Comparison of ENCODE assay signal across 16 mouse cellular contexts in genomic region chr11:44854496-44854895, GRCm38 (mm10).
DNase-seq lines count a peak whose midpoint lies in the region; ATAC-seq lines count a peak whose summit lies in the region.
"Had no signal": no experiment of that assay in that cellular context is flagged by ENCODE, and none has a peak within 500 bp of the region (broad histone marks: within the 10 kb centered on the region; RNA-seq: fewer than 3 reads in every experiment).

No protein-coding gene starts in this region.

- no peak overlapping the region for H3K9ac ChIP-seq in heart, embryonic 13.5 days
- no peak overlapping the region for H3K9ac ChIP-seq in heart, embryonic 11.5 days (ENCODE audit: low read depth, low read length)
- H3K9ac ChIP-seq in forebrain, embryonic 11.5 days (ENCODE audit: low read length), result no peak overlapping the region
- H3K9ac ChIP-seq: embryonic facial prominence, embryonic 12.5 days; hindbrain, embryonic 12.5 days; limb, embryonic 13.5 days; midbrain, embryonic 13.5 days had no signal

- H3K4me3 ChIP-seq in heart, embryonic 13.5 days, result no peak overlapping the region
- H3K4me3 ChIP-seq in heart, embryonic 11.5 days (ENCODE audit: low read depth, low read length), result no peak overlapping the region
- no peak overlapping the region for H3K4me3 ChIP-seq in brown adipose tissue, adult 24 weeks (ENCODE audit: insufficient read depth, low read depth, low read length)
- no peak overlapping the region for H3K4me3 ChIP-seq in forebrain, embryonic 11.5 days (ENCODE audit: low read depth, low read length)
- H3K4me3 ChIP-seq: embryonic facial prominence, embryonic 12.5 days; forebrain, embryonic 10.5 days; hindbrain, embryonic 12.5 days; layer of hippocampus, adult 2 months; limb, embryonic 13.5 days; midbrain, embryonic 13.5 days had no signal

- peaks cover 23% of the 10 kb centered on the region for H3K4me1 ChIP-seq in heart, embryonic 13.5 days
- no peaks in the 10 kb centered on the region for H3K4me1 ChIP-seq in heart, embryonic 11.5 days (ENCODE audit: control insufficient read depth, insufficient read depth, low read length)
- H3K4me1 ChIP-seq in brown adipose tissue, adult 24 weeks (ENCODE audit: control insufficient read depth, insufficient read depth, insufficient read length, low read length), result peaks cover 18% of the 10 kb centered on the region; the same call in 1 of the 2 replicates
- H3K4me1 ChIP-seq in forebrain, embryonic 11.5 days (replicated peaks; ENCODE audit: control insufficient read depth, insufficient read depth, low read length), result no peaks in the 10 kb centered on the region
- H3K4me1 ChIP-seq: embryonic facial prominence, embryonic 12.5 days; forebrain, embryonic 10.5 days; hindbrain, embryonic 12.5 days had no signal

- H3K27me3 ChIP-seq in heart, embryonic 13.5 days (replicated peaks), result no peaks in the 10 kb centered on the region
- no peaks in the 10 kb centered on the region for H3K27me3 ChIP-seq in heart, embryonic 11.5 days (ENCODE audit: control insufficient read depth, insufficient read depth, low read length)
- H3K27me3 ChIP-seq in forebrain, embryonic 11.5 days (ENCODE audit: control insufficient read depth, insufficient read depth, low read length), result no peaks in the 10 kb centered on the region
- H3K27me3 ChIP-seq: embryonic facial prominence, embryonic 12.5 days; hindbrain, embryonic 12.5 days; limb, embryonic 13.5 days; midbrain, embryonic 13.5 days had no signal

- intact Hi-C loops in left cerebral cortex, postnatal 10 days (cut with DNase I), result no loop called here

- 0 out of 2 replicates have a peak overlapping the region, but pooled peaks have one; percentile 12 for H3K4me2 ChIP-seq in heart, embryonic 13.5 days
- no peak overlapping the region for H3K4me2 ChIP-seq in heart, embryonic 11.5 days
- H3K4me2 ChIP-seq in forebrain, embryonic 11.5 days (ENCODE audit: low read depth, low read length, severe bottlenecking), result no peak overlapping the region
- H3K4me2 ChIP-seq: embryonic facial prominence, embryonic 12.5 days; hindbrain, embryonic 12.5 days; limb, embryonic 13.5 days; midbrain, embryonic 13.5 days had no signal

- ATAC-seq in heart, embryonic 13.5 days (ENCODE audit: extremely low read depth, insufficient number of reproducible peaks, low FRiP score, low TSS enrichment), result no peak
- no peak for ATAC-seq in heart, embryonic 11.5 days (replicated peaks; ENCODE audit: insufficient number of reproducible peaks, low FRiP score, low TSS enrichment)
- no peak for ATAC-seq in forebrain, embryonic 11.5 days (replicated peaks; ENCODE audit: low FRiP score)
- no peak for ATAC-seq in megakaryocyte progenitor cell, adult 5-6 weeks (replicated peaks; ENCODE audit: poor library complexity)
- ATAC-seq: activated CD4-positive, CD25-positive, alpha-beta regulatory T cell, adult 4 months; midbrain, embryonic 13.5 days had no signal

- H3K27ac ChIP-seq in heart, embryonic 13.5 days (replicated peaks), result 0 out of 2 replicates have a peak overlapping the region, but pooled peaks have one; percentile 49
- no peak overlapping the region for H3K27ac ChIP-seq in heart, embryonic 11.5 days (ENCODE audit: low read depth, low read length)
- H3K27ac ChIP-seq in brown adipose tissue, adult 24 weeks (replicated peaks; ENCODE audit: low read depth, low read length), result peak overlapping the region; percentile 89
- H3K27ac ChIP-seq in forebrain, embryonic 11.5 days (ENCODE audit: low read depth, low read length), result no peak overlapping the region
- H3K27ac ChIP-seq: embryonic facial prominence, embryonic 12.5 days; forebrain, embryonic 10.5 days; hindbrain, embryonic 12.5 days; layer of hippocampus, adult 2 months; limb, embryonic 13.5 days; midbrain, embryonic 13.5 days had no signal

- WGBS in heart, embryonic 13.5 days, result 33% methylated on average over 7 of the region's 7 CpGs
- WGBS in heart, embryonic 11.5 days (ENCODE audit: insufficient replicate concordance), result 63% methylated on average over 7 of the region's 7 CpGs
- 94% methylated on average over 7 of the region's 7 CpGs for WGBS in forebrain, embryonic 11.5 days

- no peaks in the 10 kb centered on the region for H3K9me3 ChIP-seq in heart, embryonic 13.5 days
- H3K9me3 ChIP-seq in heart, embryonic 11.5 days (replicated peaks; ENCODE audit: control insufficient read depth, low read length), result no peaks in the 10 kb centered on the region
- no peaks in the 10 kb centered on the region for H3K9me3 ChIP-seq in forebrain, embryonic 11.5 days (ENCODE audit: control insufficient read depth, low read length)
- H3K9me3 ChIP-seq: embryonic facial prominence, embryonic 12.5 days; forebrain, embryonic 10.5 days; hindbrain, embryonic 12.5 days; limb, embryonic 13.5 days; midbrain, embryonic 13.5 days had no signal

- H3K36me3 ChIP-seq in heart, embryonic 13.5 days, result no peaks in the 10 kb centered on the region
- no peaks in the 10 kb centered on the region for H3K36me3 ChIP-seq in heart, embryonic 11.5 days (ENCODE audit: control insufficient read depth, insufficient read depth, low read length)
- no peaks in the 10 kb centered on the region for H3K36me3 ChIP-seq in forebrain, embryonic 11.5 days (ENCODE audit: control insufficient read depth, insufficient read depth, low read length)
- H3K36me3 ChIP-seq: embryonic facial prominence, embryonic 12.5 days; forebrain, embryonic 10.5 days; hindbrain, embryonic 12.5 days; limb, embryonic 13.5 days; midbrain, embryonic 13.5 days had no signal

- peak; percentile 79 for DNase-seq in adipocyte (ENCODE audit: low spot score)
- no peak for DNase-seq in forebrain, embryonic 11.5 days (ENCODE audit: low spot score)
- no peak for DNase-seq in left cerebral cortex, postnatal 10 days (ENCODE audit: extremely low spot score in 1 of 2, low spot score in 2 of 2)
- DNase-seq: cerebellum, postnatal 36 days; lung, postnatal 36 days had no signal

Comparison
In these comparisons a context has a peak if more than half of its experiments do, and no peak if none do; other contexts are left out.
1. H3K27ac ChIP-seq: peak in heart, embryonic 13.5 days (single experiment) and brown adipose tissue, adult 24 weeks (single experiment); none in heart, embryonic 11.5 days (single experiment) and forebrain, embryonic 11.5 days (single experiment).